Mouse (Mus musculus) cerebellum, adult 18-20 months (tissue): ENCODE results near the gene Naa15.

Experiments used
- DNase-seq, 2 experiments: peaks; one replicate each; pipeline ENCODE4 v3.0.0; 2021

Naa15 gene

DNA sequence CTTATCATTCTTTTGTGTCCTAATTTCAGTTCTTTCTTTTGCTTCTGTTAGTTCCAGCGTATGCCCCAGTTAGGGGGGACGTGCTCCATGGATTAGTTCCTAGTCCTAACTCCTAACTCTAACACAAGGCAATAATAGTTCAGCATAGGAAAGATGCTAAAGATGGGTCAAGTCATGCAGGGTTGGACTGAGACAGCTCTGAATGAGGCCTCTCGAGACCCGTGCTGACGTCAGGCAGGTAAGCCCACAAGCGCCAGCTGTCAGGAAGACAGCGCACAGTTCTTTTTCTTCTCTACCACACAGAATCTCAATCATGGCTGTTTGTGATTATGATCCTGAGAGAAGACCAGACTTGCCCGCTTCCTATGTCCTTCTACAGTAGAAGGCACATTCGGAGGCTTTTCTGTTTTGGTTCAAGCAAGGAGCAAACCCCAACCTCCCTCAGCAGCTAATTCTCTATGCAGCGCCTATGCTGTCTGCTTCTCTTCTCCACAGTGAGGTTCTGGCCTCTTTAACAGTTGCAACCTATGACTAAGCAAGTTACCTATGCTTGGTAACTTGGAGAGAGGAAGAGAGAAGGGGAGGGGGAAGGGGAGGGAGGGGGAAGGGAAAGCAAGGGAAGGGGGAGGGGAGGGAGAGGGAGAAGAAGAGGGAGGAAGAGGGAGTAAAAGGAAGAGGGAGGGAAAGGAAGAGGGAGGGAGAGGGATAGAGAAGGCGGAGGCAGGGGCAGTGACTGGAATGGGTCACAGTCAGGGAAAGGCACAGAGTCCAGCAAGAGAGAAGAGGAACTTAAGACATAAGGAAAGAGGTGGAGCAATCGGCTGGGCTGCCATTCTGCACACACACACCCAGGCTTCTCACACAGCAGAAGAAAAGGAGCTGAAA is 103.2 kb downstream of the Naa15 start:
- DNase-seq: no peak

GRCm38 (mm10) chr3:51518763-51519121 is 103.8 kb downstream of the Naa15 start:
- no peak for DNase-seq

DNA sequence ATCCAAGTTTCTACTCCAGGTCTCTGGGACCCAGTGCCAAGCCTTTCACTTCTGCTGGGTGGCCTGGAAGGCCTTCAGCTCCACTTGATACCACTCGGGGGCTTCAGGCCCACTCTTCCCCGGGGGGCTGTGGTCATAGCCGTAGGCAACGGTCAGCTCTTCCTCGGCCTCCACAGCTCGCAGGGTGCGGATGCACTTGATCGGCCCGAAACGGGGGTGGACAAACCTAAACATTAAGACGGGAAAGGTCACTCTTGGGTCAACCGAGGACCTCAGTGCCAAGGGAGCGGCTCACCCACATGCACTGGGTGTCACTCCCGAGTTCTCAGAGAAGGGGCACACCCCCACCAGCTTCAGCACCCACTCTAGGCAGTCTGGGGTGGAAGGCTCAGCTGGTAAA is 106.3 kb downstream of the Naa15 start:
- DNase-seq: no peak

DNA sequence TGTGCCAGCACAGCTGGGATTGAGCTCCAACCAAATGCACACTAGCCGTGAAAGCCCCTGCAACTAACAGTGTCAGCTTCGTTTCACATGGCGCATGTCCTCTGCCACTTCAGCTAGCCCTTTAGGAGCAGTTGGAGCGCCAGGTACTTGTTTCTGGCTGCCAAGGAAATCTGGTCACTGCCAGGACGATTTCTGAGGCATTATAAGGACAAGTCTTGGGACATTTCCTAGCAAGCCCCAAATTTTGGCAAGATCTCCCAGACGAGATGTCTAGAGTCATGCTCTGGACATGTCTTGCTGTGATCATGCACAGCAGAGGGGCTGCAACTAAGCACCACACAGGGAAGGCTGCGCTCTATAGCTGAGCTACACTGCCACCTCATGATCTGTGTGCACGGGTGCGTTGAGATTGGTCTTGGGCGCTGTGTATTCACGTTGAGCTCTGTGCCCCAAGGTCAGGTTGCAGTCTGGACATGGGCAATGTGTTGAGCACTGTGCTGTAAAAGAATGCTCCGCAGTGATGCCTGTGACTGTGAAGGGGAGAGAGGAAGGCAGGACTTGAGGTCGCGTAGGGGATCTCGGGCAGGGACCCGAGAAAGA is 110.3 kb downstream of the Naa15 start:
- DNase-seq: peak; percentile 46 to 60
